Mouse (Mus musculus) layer of hippocampus, adult 9-11 months (tissue): Measurements from ENCODE around the gene Shroom3.

Experiments
- DNase-seq: peaks from one replicate; pipeline ENCODE4 v3.0.0; 2022

The Shroom3 gene

DNA sequence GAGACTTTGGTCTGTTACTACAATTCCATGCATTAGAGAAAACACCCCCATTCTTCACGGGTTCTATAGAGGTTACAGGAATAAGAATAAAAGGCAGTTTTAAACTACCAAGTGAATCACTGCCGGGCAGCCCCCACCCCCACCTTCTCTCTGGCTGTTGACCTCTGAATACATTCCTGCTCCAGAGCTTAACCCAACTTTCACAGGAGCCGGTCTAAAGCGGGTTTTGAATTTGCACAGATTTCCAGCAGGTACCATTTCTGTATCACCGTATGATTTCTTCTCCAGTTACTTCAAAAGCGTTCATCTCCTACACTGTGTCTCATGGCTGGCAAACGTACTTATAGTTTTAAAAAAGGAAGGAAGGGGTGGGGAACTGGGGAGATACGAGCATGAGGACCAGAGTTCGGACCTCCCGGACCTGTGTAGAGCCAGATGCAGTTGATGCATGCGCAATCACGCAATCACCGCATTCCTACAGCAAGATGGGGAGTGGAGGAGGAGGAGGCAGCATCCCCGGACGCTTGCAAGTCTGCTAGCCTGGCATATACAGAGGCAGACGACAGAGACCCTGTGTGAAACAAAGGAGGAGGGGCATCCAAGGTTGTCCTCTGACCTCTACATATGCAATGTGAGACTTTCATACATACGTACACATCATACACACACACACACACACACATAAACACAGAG, 15.7 kb downstream of the Shroom3 start:
- DNase-seq, result no peak

DNA sequence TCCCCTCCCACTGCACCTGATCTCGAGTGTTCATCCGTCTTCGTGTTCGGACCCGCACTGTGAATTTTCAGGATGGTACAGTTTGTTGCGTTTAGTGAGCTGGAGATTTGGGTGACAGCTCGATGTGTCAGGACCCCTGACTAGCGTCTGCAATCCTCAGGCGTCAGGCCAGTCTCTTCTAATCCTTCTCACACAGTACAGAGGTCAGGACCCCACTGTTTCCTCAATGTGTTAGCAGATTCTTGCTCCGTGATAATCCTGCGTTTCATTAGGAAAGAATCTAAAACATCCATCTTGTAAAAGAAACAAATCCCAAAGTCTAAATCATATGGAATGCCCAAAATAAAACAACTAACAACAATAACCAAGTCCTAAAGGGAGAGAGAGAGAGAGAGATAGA, 18.5 kb downstream of the Shroom3 start:
- no peak for DNase-seq

DNA sequence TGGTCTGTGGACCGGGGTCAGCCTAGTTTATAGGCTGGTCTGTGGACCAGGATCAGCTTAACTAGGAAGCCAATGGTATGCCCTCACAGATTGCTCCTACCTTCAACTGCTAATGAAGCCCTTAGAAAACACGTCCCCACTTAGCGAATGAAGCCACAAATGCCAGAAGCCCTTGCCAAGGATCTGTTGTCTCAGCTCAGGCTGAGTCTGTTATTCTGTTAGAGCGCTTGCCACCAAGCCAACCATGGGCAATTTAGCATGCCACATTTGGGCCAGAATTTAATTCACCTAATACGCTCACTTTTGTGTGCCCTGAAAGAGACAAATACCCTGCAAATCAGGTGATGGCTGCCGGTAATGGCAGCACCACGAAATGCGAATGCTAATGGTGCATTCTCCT, 20.4 kb downstream of the Shroom3 start:
- DNase-seq, result peak; percentile 34

DNA sequence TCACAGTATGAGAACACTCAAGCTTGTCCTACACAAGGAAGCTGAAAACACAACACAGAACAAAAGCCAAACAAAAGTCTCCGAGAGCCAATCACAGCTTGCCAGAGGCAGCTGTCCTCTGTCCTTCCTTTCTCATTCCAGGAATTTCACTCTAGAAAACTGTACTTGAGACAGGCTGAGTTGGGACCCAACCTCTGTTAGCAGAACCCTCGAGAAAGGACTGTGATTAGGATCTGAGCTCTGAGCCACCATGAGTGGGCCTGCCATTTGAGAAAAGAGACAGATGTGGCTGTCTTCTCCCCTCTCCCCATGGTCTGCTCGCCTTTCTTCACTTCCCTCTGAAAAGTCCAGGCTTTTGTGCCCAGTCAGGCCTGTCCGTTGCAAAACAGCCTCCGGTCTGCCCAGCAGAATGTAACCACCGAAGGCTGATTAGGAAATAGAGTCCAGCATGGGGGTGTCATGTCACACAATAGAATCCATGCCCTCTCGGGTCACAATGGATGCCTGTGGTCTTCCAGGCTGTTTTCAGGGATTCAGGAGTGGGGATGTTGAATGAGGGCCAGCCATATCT, 24.8 kb downstream of the Shroom3 start:
- no peak for DNase-seq

DNA sequence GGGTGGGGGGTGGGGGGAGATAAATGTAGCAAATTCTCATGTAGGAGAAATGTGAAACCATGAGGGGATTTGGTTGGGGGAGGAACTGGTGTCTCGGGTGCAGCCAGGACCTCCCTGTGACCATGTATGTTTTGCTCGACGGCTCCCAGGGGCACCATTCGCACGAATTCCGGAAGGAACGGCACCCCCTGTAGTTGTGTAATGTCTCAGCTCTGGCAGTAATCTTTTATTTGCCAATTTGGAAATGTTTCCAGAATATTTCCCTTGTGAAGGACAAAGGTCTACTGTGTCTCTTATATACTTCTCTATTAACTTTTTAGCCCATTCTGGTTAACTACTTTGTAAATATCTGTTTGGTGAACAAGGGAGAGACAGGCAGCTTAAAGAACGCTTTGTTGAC, 27.5 kb downstream of the Shroom3 start:
- no peak for DNase-seq

DNA sequence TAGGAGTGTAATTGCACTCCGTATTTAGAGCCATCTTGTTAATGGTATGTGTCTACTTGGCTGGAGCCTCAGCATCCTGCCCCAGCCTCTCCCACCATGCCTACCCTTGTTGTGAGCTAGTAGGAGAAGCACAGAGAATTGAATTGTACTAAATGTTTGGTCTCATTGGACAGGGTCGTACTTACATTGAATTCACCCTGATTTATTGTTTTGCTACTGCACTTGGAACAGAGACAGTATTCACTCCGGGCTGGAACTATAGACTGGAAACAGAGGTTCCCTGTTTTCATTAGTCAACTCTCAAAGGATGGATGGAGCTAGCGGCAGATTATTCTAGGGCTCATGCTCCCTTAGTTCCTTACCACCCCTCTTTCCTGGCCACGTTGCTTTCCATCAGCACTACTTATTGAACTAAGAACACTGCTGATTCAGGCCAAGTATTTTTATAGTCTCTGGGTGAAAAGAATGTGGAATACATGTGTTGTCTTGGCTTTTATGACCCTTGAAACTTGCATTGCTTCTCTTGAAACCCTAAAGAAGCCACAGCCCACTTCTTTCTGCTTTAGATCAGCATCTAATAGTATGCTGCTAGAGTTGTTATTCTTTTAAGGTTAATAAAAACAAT, 28.5 kb downstream of the Shroom3 start:
- no peak for DNase-seq

DNA sequence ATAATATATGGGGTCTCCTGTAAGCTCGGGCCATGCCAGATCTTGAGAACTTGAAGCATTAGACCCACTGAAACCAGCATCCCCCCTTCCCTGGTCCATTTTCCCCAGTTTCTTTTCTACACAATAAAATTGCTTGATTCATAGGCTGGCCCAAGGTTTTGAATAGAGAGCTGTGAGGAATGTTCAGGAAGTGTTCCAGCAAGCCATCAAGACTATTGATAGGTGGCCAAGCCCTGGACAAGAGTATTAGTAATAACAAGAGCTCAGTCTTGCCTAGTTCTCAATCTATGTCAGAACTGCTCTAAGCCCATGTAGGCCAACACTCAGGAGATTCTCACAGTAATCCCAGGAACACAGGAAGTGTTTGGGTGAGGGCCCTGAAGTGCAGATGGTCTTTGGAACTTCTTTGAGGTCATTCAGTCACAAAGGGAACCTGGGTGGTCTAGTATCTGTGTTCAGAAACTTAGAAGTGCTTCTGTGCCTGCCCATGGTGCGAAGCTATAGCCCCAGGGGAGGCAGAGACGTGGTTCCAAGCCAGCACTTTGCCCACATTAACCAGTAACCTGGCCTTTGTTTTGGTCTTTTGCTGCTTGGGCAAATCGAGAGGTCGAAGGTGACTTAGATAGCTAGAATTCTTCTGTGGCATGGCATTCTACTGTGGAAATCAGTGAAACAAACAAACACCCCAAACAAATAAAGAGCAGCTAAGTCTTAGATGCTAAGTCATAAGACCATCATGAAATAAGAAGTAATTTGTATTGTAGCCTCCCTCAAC, 29.6 kb downstream of the Shroom3 start:
- peak; percentile 32 for DNase-seq

DNA sequence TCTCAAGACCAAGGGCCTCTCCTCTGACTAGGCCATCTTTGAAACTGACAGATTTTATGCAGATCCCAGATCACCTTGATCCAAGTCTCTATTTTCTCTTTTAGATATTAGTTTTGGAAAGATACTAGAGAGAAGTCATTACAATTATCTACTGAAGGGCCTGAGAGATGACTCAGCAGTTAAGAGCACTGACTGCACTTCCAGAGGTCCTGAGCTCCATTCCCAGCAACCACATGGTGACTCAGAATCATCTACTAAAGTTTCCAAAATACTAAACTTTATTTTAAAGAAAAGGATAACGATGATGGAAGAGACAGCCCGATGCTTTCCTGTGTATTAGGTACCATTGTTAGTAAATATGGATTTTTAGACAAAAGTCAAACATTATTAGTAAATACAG, 31.7 kb downstream of the Shroom3 start:
- no peak for DNase-seq

DNA sequence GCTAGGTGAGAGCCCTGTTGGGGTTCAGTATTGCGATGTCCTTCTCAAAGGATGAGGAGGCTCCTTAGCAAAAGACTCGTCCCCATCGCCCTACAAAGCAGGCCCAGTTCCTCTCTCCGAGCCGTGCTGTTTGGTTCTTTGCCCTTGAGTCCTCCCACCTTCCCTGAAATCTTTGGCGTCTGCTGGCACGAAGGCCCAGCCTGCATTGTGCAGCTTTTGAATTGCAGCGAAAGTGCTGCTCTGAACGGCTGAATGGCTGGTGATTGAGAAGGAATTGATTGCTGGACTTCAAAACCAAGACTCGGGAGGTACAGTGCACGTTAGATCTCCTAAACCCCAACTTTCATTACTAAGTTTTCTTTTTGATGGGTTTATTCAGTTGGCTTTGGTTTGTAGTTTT, 32.1 kb downstream of the Shroom3 start:
- DNase-seq, result no peak

DNA sequence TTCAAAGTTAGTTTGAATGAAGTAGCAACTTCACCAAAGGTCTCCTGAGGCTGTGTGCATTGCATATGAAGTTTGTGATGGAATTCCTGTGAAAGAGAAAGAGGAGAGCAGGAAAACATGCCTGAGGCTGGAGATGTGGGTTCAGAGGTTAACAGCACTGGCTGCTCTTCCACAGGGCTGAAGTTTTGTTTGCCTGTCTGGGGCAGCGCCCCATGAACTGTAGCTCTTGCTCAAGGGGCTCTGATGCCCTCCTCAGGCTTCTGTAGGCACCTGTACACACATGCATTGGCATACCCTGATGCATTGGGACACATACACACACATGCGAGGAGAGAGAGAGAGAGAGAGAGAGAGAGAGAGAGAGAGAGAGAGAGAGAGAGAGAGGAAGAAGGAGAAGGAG, 32.7 kb downstream of the Shroom3 start:
- no peak for DNase-seq

DNA sequence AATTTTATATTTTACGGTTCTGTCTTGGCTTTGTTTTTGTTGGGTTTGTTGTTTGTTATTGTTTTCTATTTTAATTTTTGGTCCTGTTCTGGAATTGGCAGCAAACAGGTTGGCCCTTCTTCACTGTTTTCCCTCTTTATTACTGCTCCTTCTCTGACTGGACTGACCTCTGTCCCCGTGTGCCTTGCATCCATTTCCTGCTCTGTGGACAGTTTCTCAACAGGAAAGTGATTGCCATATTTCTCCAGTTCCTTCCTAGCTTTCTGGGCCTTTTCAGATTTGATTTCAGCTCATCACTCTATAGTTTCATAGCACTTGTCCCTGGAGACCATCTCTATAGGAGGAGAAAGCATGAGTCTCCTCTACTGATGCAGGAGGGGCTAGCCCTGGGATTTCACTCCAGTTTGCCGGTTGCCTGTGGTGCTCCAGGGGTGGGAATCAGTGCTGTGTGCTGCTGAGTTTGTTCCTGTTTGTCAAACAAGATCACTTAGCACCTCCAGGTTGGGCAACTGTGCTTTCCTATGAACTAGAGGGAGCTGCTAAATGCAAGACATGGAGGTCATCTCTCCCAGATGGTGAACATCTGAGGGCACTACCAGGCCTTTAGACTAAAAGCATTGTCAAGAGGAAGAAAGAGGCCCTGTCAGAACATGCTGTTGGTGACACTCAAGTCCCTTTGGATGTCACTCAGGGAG, 34.6 kb downstream of the Shroom3 start:
- DNase-seq, result no peak

DNA sequence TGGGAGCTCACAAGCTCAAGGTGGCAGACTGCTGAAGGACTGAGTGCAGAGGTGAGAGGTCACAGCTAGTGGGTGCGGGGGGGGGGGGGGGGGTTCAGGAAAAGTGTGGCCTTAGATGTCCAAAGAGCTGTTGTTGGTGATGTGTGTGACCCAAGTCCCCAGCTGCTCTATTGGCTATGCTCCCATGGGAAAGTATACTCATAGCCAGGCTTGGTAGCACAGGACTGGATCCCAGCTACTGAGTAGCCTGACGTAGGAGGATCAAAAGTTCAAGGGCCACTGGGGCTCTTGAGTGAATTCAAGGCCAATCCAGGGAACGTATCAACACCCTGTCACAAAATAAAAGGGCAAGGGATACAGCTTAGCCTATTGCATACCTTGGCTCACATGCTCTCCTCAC, 35.6 kb downstream of the Shroom3 start:
- DNase-seq, result no peak

DNA sequence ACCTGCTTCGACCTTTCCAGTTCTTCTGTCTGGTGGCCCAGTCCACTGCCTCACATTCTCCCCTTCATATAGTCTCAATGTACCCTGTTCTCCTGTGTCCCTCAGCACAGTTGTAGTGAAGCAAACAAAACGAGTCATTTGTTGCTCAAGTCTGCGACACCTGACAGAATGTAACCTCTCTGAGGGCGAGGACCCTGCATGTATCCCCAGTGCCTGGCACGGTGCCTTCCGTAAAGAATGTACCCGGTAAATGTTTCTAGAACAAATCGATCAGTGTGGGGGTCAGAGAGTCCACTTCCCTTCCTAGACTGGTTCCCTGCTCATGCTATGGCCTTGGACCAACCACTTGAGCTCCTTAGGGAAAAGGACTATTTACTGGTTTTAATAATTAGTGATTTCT, 38.4 kb downstream of the Shroom3 start:
- no peak for DNase-seq

DNA sequence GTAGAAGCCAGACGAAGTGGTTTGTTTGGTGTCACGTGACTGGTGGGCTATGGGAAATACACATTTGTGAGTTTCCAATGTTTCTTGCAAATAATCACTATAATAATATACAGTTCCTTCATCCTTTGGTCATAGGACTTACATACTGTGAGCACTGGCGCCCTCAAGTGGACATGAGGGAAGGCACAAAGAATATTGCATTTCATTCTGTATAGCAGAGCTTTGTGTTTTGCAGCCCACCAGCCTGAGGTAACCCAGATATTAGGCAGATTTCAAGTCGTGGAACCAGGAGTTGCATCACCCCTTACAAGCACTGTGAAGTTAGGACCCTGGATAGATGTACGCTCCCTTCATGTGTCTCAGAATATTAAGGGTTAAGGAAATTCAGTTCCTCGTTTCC, 42.7 kb downstream of the Shroom3 start:
- peak; percentile 36 for DNase-seq

DNA sequence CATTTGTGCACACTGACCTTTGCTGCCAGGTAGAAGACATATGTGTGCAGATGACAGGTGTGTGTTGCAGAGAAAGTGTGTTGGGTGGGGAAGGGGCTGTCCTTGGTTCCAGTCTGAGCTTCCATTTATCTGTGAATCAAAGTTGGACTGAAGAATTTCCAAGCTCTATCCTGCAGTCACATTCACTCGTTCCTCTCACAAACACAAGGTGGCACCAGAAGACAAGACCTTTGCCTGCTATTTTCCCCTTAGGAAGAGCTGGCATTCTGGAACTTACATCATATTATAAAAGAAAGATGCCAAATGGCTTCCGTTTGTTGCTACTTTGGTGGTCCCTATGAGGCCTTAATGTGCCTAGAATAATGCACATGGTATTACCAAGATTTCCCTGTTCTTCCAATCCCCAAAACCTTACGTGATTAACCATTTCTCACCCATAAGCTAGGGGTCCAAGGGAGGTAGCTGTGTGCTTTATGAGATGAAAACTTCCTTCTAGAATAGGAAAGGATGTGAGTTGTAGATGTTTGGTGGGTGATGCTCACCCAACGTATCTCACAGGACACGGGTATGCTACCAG, 45.1 kb downstream of the Shroom3 start:
- peak; percentile 28 for DNase-seq

DNA sequence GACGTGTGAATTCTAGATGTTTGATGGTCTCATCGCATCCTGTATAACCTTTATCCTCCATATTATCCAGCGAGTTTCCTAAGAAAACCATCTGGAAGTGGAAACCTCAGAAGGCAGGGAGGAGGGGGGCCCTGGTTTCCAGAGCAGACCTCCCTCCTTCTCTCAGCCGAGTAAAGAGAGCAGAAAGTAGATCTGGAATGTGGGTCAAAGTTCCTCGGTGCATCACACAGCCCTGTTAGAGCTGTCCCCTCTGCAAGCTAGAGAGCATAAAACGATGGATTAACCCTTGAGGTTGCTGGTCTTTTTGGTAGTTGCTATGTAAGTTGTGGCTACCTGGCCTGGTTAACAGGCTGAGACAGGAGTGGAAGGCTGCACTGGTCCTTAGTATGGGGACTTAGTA, 46.0 kb downstream of the Shroom3 start:
- no peak for DNase-seq

DNA sequence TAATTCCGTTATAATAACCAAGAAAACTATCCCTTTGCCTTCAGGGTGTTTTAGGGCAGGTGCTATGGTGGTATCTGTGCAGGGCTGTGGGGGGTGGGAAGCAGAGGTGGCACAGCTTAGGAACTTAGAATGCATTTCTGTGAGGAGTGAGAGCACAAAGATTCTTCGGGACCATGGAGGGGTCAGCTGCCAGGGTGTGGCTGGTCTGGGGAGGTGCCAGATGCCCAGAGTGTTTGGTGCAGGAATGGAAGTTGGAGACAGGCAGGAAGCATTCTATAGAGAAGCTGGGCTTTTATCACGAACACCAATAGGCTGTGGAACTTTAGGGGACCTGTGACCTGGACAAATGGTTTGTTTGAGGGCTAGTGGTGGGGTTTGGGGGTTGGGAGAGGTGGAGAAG, 58.6 kb downstream of the Shroom3 start:
- DNase-seq, result no peak

DNA sequence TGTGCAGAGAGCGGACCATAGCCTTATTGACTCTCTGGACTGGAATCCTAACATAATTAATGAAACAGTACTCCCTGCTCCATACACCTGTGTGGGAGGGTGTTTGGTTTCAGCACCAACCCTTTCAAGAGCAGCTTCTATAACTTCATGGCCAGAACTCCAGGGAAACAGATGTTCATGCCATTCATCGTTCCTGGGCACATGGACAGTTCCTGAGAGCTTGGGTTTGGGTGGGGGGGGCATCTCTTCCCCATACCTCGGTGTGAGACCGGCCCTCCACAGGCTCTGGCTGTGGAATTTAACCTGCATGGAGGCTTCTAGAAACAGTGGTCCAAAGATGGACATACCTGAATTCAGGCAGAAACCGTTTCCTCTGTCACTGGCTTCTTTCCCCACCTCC, 59.5 kb downstream of the Shroom3 start:
- DNase-seq, result no peak

DNA sequence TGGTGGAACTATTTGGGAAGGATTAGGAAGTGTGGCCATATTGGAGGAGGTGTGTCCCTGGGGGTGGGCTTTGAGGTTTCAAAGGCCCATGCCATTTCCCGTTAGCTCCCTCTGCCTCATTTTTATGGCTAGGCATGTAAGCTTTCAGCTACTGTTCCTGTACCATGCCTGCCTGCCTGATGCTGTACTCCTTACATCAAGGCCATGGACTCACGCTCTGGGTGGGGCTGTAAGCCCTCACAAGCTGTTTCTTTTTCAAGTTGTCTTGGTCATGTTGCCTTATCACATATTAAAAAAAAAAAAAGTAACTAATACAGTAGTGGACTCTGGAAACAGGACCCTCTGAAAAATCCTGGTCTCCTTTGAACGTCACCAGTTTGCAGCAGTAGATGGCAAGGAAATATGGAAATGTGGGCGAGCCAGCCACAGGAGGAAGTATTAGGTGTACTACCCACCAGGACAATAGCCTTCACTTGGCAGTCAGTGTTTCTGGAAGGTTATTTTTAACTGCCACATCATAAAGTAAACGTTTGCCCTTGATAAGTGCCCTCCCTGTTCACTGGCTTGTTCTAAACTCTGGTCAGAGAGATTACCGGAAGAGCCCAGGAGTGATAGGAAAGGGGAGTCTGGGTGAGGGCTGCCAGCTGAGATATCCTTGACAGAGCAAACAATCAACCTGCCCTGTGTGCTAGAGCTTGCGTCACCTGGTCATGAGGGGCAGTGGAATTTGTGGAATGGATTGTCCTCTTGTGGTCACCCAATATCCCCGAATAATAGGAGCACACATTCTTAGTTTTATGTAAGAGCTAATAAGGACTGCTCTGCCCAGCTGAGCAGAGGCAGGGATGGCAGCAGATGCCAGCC, 62.4 kb downstream of the Shroom3 start:
- DNase-seq, result no peak

DNA sequence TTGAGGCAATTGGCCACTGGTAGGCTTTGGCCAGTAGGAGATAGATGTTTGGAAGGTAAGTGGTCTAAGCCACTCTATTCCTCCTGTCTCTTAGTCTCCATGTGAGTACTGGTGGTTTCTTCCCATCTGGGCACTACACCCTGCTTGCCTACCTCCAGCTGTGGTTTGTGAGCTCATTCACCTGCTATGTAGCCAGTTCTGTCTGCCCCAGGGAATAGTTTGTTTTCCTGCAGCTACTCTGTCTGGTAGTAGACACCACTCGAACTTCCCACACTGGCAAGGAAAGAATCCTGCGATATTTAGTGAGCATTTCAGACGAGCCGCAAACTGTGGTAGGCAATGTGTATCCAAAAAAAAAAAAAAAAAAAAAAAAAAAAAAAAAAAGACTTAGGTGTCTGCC, 68.3 kb downstream of the Shroom3 start:
- DNase-seq, result no peak

DNA sequence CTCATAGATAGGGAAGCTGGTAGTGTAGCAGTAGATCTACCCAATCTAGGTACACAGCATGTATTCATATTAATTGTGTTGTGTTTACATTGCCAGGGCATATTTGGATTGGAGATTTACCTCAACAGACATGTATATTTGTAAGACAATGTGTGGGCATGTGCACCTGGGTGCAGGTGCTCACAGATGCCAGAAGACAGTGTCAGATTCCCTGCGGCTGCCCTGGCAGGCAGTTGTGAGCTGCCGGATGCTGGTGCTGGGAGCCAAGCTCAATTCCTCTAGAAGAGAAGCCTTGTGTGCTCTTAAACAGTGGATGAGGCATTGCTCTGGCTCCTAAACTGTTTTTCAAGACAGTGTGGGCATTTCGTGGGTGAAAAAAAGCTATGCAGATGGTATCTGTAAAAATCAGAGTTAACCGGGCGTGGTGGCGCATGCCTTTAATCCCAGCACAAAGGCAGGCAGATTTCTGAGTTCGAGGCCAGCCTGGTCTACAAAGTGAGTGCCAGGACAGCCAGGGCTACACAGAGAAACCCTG, 72.1 kb downstream of the Shroom3 start:
- DNase-seq, result peak; percentile 3
